Mouse (Mus musculus): ENCODE measurements at regions not wholly inside any gene's neighbourhood (a gene's known extent, or its start where the extent isn't known, plus 50 kb on each side); places are given as distances from the start of the nearest gene placed in this dataset.

GRCm38 (mm10) chr6:122394160-122394559, 53.8 kb upstream of the Phc1 start:
- no peak overlapping the region for H3K27ac ChIP-seq (ENCODE audit: insufficient read depth, low read length)

GRCm38 (mm10) chr6:122393231-122393881, 53.0 kb upstream of the Phc1 start:
- Histone ChIP-seq H3K4me3 (ENCODE audit: insufficient read depth, low read length) (no peak overlapping the region), H3K4me1 (ENCODE audit: control insufficient read depth, insufficient read depth, low read length) (no peaks in the 10 kb centered on the region), H3K27ac (ENCODE audit: insufficient read depth, low read length) (no peak overlapping the region)
- TF ChIP-seq POLR2A (IDR thresholded peaks at IDR 0.05; ENCODE audit: low read depth, low read length) (no peak), CTCF (IDR thresholded peaks at IDR 0.05; ENCODE audit: borderline replicate concordance, insufficient read depth, low read length) (no peak)

More at GRCm38 (mm10) chr6:122394160-122394559, 53.8 kb upstream of the Phc1 start:
- TF ChIP-seq POLR2A (IDR thresholded peaks at IDR 0.05; ENCODE audit: low read depth, low read length) (no peak), CTCF (IDR thresholded peaks at IDR 0.05; ENCODE audit: borderline replicate concordance, insufficient read depth, low read length) (no peak)
- no peaks in the 10 kb centered on the region for H3K4me1 ChIP-seq (ENCODE audit: control insufficient read depth, insufficient read depth, low read length)
- no peak overlapping the region for H3K4me3 ChIP-seq (ENCODE audit: insufficient read depth, low read length)

- H3K4me1 ChIP-seq (ENCODE audit: control insufficient read depth, insufficient read depth, low read length) = no peaks in the 10 kb centered on the region
- H3K27ac ChIP-seq (ENCODE audit: insufficient read depth, low read length) = no peak overlapping the region
- no peak overlapping the region for H3K4me3 ChIP-seq (ENCODE audit: insufficient read depth, low read length)
- TF ChIP-seq POLR2A (IDR thresholded peaks at IDR 0.05; ENCODE audit: low read depth, low read length) = no peak
- TF ChIP-seq CTCF (IDR thresholded peaks at IDR 0.05; ENCODE audit: borderline replicate concordance, insufficient read depth, low read length) = peak; percentile 81
Observed at GRCm38 (mm10) chr6:122391725-122392667, 51.6 kb upstream of the Phc1 start.

- H3K4me3 ChIP-seq (ENCODE audit: insufficient read depth, low read length) = no peak overlapping the region
- no peak overlapping the region for H3K27ac ChIP-seq (ENCODE audit: insufficient read depth, low read length)
- no peaks in the 10 kb centered on the region for H3K4me1 ChIP-seq (ENCODE audit: control insufficient read depth, insufficient read depth, low read length)
- TF ChIP-seq CTCF (IDR thresholded peaks at IDR 0.05; ENCODE audit: borderline replicate concordance, insufficient read depth, low read length) (no peak), POLR2A (IDR thresholded peaks at IDR 0.05; ENCODE audit: low read depth, low read length) (no peak)
Observed at GRCm38 (mm10) chr6:122391126-122391525, 50.8 kb upstream of the Phc1 start.

DNA sequence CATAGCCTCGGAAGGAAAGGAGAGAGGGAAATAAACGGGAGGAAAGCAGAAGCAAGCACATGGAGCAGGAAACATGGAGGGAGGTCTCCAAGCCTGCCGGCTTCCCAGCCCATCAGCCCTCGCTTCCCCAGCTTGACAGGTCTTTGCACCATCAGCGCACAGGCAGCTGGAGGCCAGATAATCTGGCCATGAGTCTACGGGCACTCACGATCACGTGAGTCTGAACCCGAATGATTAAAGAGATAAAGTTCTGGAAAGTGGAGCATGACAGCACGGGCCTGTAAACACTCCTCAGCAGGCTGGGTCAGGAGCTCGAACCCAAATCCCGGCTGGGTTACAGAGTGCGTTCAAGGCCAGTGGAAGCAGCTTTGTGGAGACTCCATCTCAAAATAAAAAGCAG, 50.4 kb upstream of the Phc1 start:
- TF ChIP-seq POLR2A (IDR thresholded peaks at IDR 0.05; ENCODE audit: low read depth, low read length) = no peak
- Histone ChIP-seq H3K4me3 (ENCODE audit: insufficient read depth, low read length) (no peak overlapping the region), H3K27ac (ENCODE audit: insufficient read depth, low read length) (no peak overlapping the region)

More for the DNA sequence above, 50.4 kb upstream of the Phc1 start:
- H3K4me1 ChIP-seq (ENCODE audit: control insufficient read depth, insufficient read depth, low read length) = no peaks in the 10 kb centered on the region

Measured in embryonic fibroblast, embryonic 13.5 days (primary cell).